Mouse (Mus musculus): ENCODE results near the gene Cckbr. TPM values are rescaled to one million over a fixed set of nuclear protein-coding genes. Genes with fewer than 3 reads are reported as not detected.

The Cckbr gene
- polyA plus RNA-seq, 2 experiments: 0.03 TPM; not detected in 1

- TF ChIP-seq POLR2A (IDR thresholded peaks at IDR 0.05; ENCODE audit: borderline replicate concordance, extremely low read depth, insufficient read depth, insufficient read length): no peak
- ATAC-seq (ENCODE audit: low FRiP score, low read depth) (no peak), DNase-seq (ENCODE audit: low spot score) (no peak)
- 34% methylated on average over 2 of the region's 2 CpGs for WGBS
- Histone ChIP-seq H3K9ac (ENCODE audit: low read depth, low read length, severe bottlenecking) (no peak overlapping the region), H3K36me3 (ENCODE audit: control insufficient read depth, insufficient read depth, low read length) (no peaks in the 10 kb centered on the region), H3K9me3 (ENCODE audit: control insufficient read depth, low read length) (no peaks in the 10 kb centered on the region), H3K27ac (replicated peaks; ENCODE audit: low read depth, low read length) (no peak overlapping the region), H3K4me3 (replicated peaks; ENCODE audit: low read length) (no peak overlapping the region), H3K4me2 (replicated peaks; ENCODE audit: low read depth, low read length, severe bottlenecking) (no peak overlapping the region), H3K27me3 (ENCODE audit: control insufficient read depth, insufficient read depth, low read length) (peaks cover 18% of the 10 kb centered on the region; the same call in 1 of the 2 replicates), H3K4me1 (ENCODE audit: control insufficient read depth, insufficient read depth, low read length) (no peaks in the 10 kb centered on the region)
Observed at GRCm38 (mm10) chr7:105420903-105421302, 4.6 kb upstream of the Cckbr start.

GRCm38 (mm10) chr7:105424368-105424767 lies 1.2 kb upstream of the Cckbr start:
- Histone ChIP-seq H3K27me3 (ENCODE audit: control insufficient read depth, insufficient read depth, low read length) (peaks cover 23% of the 10 kb centered on the region; the same call in 1 of the 2 replicates), H3K9me3 (ENCODE audit: control insufficient read depth, low read length) (no peaks in the 10 kb centered on the region), H3K36me3 (ENCODE audit: control insufficient read depth, insufficient read depth, low read length) (no peaks in the 10 kb centered on the region), H3K4me1 (ENCODE audit: control insufficient read depth, insufficient read depth, low read length) (no peaks in the 10 kb centered on the region), H3K9ac (ENCODE audit: low read depth, low read length, severe bottlenecking) (no peak overlapping the region), H3K4me2 (replicated peaks; ENCODE audit: low read depth, low read length, severe bottlenecking) (no peak overlapping the region), H3K4me3 (replicated peaks; ENCODE audit: low read length) (no peak overlapping the region), H3K27ac (replicated peaks; ENCODE audit: low read depth, low read length) (no peak overlapping the region)
- ATAC-seq (ENCODE audit: low FRiP score, low read depth) (no peak), DNase-seq (ENCODE audit: low spot score) (no peak)
- WGBS: 27% methylated on average over 5 of the region's 5 CpGs
- no peak for TF ChIP-seq POLR2A (IDR thresholded peaks at IDR 0.05; ENCODE audit: borderline replicate concordance, extremely low read depth, insufficient read depth, insufficient read length)

GRCm38 (mm10) chr7:105426051-105426450 lies 520 bp downstream of the Cckbr start:
- no peak for TF ChIP-seq POLR2A (IDR thresholded peaks at IDR 0.05; ENCODE audit: borderline replicate concordance, extremely low read depth, insufficient read depth, insufficient read length)
- ATAC-seq (ENCODE audit: low FRiP score, low read depth): no peak
- no peaks in the 10 kb centered on the region for H3K9me3 ChIP-seq (ENCODE audit: control insufficient read depth, low read length)
- 2% methylated on average over 8 of the region's 11 CpGs for WGBS
- H3K27ac ChIP-seq (replicated peaks; ENCODE audit: low read depth, low read length): no peak overlapping the region
- H3K4me3 ChIP-seq (replicated peaks; ENCODE audit: low read length): peak overlapping the region; percentile 32
- H3K27me3 ChIP-seq (ENCODE audit: control insufficient read depth, insufficient read depth, low read length): peaks cover 23% of the 10 kb centered on the region; the same call in 1 of the 2 replicates
- no peak for DNase-seq (ENCODE audit: low spot score)
- H3K9ac ChIP-seq (ENCODE audit: low read depth, low read length, severe bottlenecking): no peak overlapping the region
- H3K36me3 ChIP-seq (ENCODE audit: control insufficient read depth, insufficient read depth, low read length): no peaks in the 10 kb centered on the region
- no peaks in the 10 kb centered on the region for H3K4me1 ChIP-seq (ENCODE audit: control insufficient read depth, insufficient read depth, low read length)
- H3K4me2 ChIP-seq (replicated peaks; ENCODE audit: low read depth, low read length, severe bottlenecking): peak overlapping the region; percentile 52

GRCm38 (mm10) chr7:105432058-105432457 lies 6.5 kb downstream of the Cckbr start:
- Histone ChIP-seq H3K27me3 (ENCODE audit: control insufficient read depth, insufficient read depth, low read length) (no peaks in the 10 kb centered on the region), H3K27ac (replicated peaks; ENCODE audit: low read depth, low read length) (no peak overlapping the region), H3K4me1 (ENCODE audit: control insufficient read depth, insufficient read depth, low read length) (no peaks in the 10 kb centered on the region), H3K4me2 (replicated peaks; ENCODE audit: low read depth, low read length, severe bottlenecking) (no peak overlapping the region), H3K9me3 (ENCODE audit: control insufficient read depth, low read length) (no peaks in the 10 kb centered on the region), H3K4me3 (replicated peaks; ENCODE audit: low read length) (no peak overlapping the region), H3K36me3 (ENCODE audit: control insufficient read depth, insufficient read depth, low read length) (no peaks in the 10 kb centered on the region), H3K9ac (ENCODE audit: low read depth, low read length, severe bottlenecking) (no peak overlapping the region)
- no peak for DNase-seq (ENCODE audit: low spot score)
- no peak for TF ChIP-seq POLR2A (IDR thresholded peaks at IDR 0.05; ENCODE audit: borderline replicate concordance, extremely low read depth, insufficient read depth, insufficient read length)
- whole genome bisulfite sequencing: 44% methylated on average over 1 of the region's 1 CpGs
- no peak for ATAC-seq (ENCODE audit: low FRiP score, low read depth)

GRCm38 (mm10) chr7:105433859-105434258 lies 8.3 kb downstream of the Cckbr start:
- 86% methylated on average over 17 of the region's 17 CpGs for WGBS
- no peak overlapping the region for H3K4me3 ChIP-seq (replicated peaks; ENCODE audit: low read length)
- TF ChIP-seq POLR2A (IDR thresholded peaks at IDR 0.05; ENCODE audit: borderline replicate concordance, extremely low read depth, insufficient read depth, insufficient read length): no peak
- H3K36me3 ChIP-seq (ENCODE audit: control insufficient read depth, insufficient read depth, low read length): no peaks in the 10 kb centered on the region
- no peaks in the 10 kb centered on the region for H3K27me3 ChIP-seq (ENCODE audit: control insufficient read depth, insufficient read depth, low read length)
- H3K9me3 ChIP-seq (ENCODE audit: control insufficient read depth, low read length): no peaks in the 10 kb centered on the region
- no peaks in the 10 kb centered on the region for H3K4me1 ChIP-seq (ENCODE audit: control insufficient read depth, insufficient read depth, low read length)
- no peak for ATAC-seq (ENCODE audit: low FRiP score, low read depth)
- no peak overlapping the region for H3K4me2 ChIP-seq (replicated peaks; ENCODE audit: low read depth, low read length, severe bottlenecking)
- H3K27ac ChIP-seq (replicated peaks; ENCODE audit: low read depth, low read length): no peak overlapping the region
- DNase-seq (ENCODE audit: low spot score): no peak
- H3K9ac ChIP-seq (ENCODE audit: low read depth, low read length, severe bottlenecking): no peak overlapping the region

GRCm38 (mm10) chr7:105434798-105435197 lies 9.3 kb downstream of the Cckbr start:
- H3K27ac ChIP-seq (replicated peaks; ENCODE audit: low read depth, low read length): no peak overlapping the region
- H3K4me2 ChIP-seq (replicated peaks; ENCODE audit: low read depth, low read length, severe bottlenecking): no peak overlapping the region
- ATAC-seq (ENCODE audit: low FRiP score, low read depth): no peak
- TF ChIP-seq POLR2A (IDR thresholded peaks at IDR 0.05; ENCODE audit: borderline replicate concordance, extremely low read depth, insufficient read depth, insufficient read length): no peak
- no peak overlapping the region for H3K4me3 ChIP-seq (replicated peaks; ENCODE audit: low read length)
- no peak for DNase-seq (ENCODE audit: low spot score)
- H3K36me3 ChIP-seq (ENCODE audit: control insufficient read depth, insufficient read depth, low read length): no peaks in the 10 kb centered on the region
- no peaks in the 10 kb centered on the region for H3K27me3 ChIP-seq (ENCODE audit: control insufficient read depth, insufficient read depth, low read length)
- 84% methylated on average over 18 of the region's 22 CpGs for WGBS
- H3K4me1 ChIP-seq (ENCODE audit: control insufficient read depth, insufficient read depth, low read length): no peaks in the 10 kb centered on the region
- no peak overlapping the region for H3K9ac ChIP-seq (ENCODE audit: low read depth, low read length, severe bottlenecking)
- H3K9me3 ChIP-seq (ENCODE audit: control insufficient read depth, low read length): no peaks in the 10 kb centered on the region

Measured in limb, embryonic 14.5 days (tissue).